Mouse (Mus musculus): ENCODE measurements around the gene Olfr625-ps1.

DNA sequence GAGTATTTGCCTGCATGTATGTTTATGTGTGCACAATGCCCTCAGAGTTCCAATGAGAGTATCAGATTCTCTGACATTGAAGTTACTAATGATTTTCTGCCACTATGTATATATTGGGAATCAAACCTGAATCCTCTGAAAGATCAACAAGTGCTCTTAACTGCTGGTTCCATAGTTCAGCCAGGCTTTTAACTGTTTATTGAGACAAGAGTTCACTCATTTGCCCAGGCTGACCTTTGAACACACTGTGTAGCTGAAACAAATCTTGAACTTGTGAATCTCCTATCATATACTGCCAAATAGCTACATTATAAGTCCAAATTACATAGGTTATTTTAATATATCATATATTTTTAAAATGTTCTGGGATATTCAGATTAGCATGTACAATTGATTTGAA, 45.7 kb upstream of the Olfr625-ps1 start:
- TF ChIP-seq CTCF (IDR thresholded peaks at IDR 0.05; ENCODE audit: low read depth), result no peak
- TF ChIP-seq EP300 (IDR thresholded peaks at IDR 0.05; ENCODE audit: low read depth), result no peak
